Mouse (Mus musculus) liver, embryonic 14.5 days (tissue): Measurements from ENCODE around the gene Actn1. TPM values are rescaled to one million over a fixed set of nuclear protein-coding genes. Genes with fewer than 3 reads are reported as not detected.

Experiments used
- ATAC-seq: fragments of 200-750 bp; cut with Nextera tagmentation; 2 replicates; pipeline ENCODE4 v1.8.0; 2017; ENCODE audit warnings: moderate number of reproducible peaks, mild to moderate bottlenecking, moderate library complexity; ENCODE audit not compliant: insufficient read depth
- DNase-seq, 3 experiments: peaks; one replicate each; pipeline ENCODE4 v3.0.0-alpha.2; 2012 to 2013; ENCODE audit warnings: low read depth in 3 of 3, low spot score in 3 of 3
- H3K27ac ChIP-seq: fragments of 300-500 bp; sonication (generic); 2 replicates; pipeline ENCODE4 v1.5.1; 2014; ENCODE audit warnings: moderate library complexity, mild to moderate bottlenecking, control low read depth, inconsistent platforms
- H3K27me3 ChIP-seq: fragments of 300-500 bp; sonication (generic); 2 replicates; pipeline ENCODE4 v1.6.1; 2014; ENCODE audit warnings: mild to moderate bottlenecking, low read length, moderate library complexity; ENCODE audit not compliant: control insufficient read depth, insufficient read depth
- H3K36me3 ChIP-seq: fragments of 300-500 bp; sonication (generic); replicated peaks from 2 replicates; pipeline ENCODE4 v1.6.1; 2014; ENCODE audit warnings: low read depth; ENCODE audit not compliant: control insufficient read depth, insufficient read depth
- H3K4me1 ChIP-seq, 2 experiments: fragments of 200-500 bp in 1 of 2; fragments of 300-500 bp in 1 of 2; sonication (generic) in 1 of 2; replicated peaks; 2 replicates each; pipeline ENCODE4 v1.6.1; 2012 to 2014; ENCODE audit warnings: antibody characterized with exemption in 1 of 2, inconsistent platforms in 1 of 2, low read length in 1 of 2; ENCODE audit not compliant: control insufficient read depth in 2 of 2, insufficient read depth in 2 of 2
- H3K4me2 ChIP-seq: fragments of 300-500 bp; sonication (generic); 2 replicates; pipeline ENCODE4 v1.6.1; 2014; ENCODE audit warnings: low read depth, mild to moderate bottlenecking, control low read depth, moderate library complexity
- H3K4me3 ChIP-seq, 2 experiments: fragments of 200-500 bp in 1 of 2; fragments of 300-500 bp in 1 of 2; sonication (generic) in 1 of 2; 2 replicates each; pipeline ENCODE4 v1.5.1; 2012 to 2014; ENCODE audit warnings: low read depth in 2 of 2, low read length in 2 of 2, mild to moderate bottlenecking in 2 of 2, control low read depth in 1 of 2, inconsistent platforms in 1 of 2, moderate library complexity in 1 of 2; ENCODE audit not compliant: insufficient read depth in 1 of 2
- H3K9ac ChIP-seq: fragments of 300-500 bp; sonication (generic); replicated peaks from 2 replicates; pipeline ENCODE4 v1.6.1; 2014; ENCODE audit warnings: mild to moderate bottlenecking, control low read depth, moderate library complexity
- H3K9me3 ChIP-seq: fragments of 300-500 bp; sonication (generic); 2 replicates; pipeline ENCODE4 v1.6.1; 2016; ENCODE audit warnings: low read length, mixed read lengths; ENCODE audit not compliant: control insufficient read depth
- CTCF ChIP-seq: IDR thresholded peaks from 2 replicates; pipeline ENCODE4 v1.5.1; 2016; ENCODE audit warnings: antibody characterized with exemption, low read depth, control low read depth
- EP300 ChIP-seq: IDR thresholded peaks from 2 replicates; pipeline ENCODE4 v1.6.1; 2016; ENCODE audit warnings: antibody characterized with exemption, low read depth
- WGBS: fragments of 180-500 bp; shearing (Covaris S2); extraction: QIAGEN DNeasy Blood & Tissue Kit; methylation state at CpG from one replicate; pipeline ENCODE4 v1.1.7; 2014; ENCODE audit not compliant: insufficient replicate concordance; 5-methylcytosine and 5-hydroxymethylcytosine counted together
- polyA plus RNA-seq, 2 experiments: library from polyadenylated mRNA; depleted of rRNA in 1 of 2; stranded (reverse) in 1 of 2; unstranded in 1 of 2; fragments of >200 nt; fragmentation: Nextera tagmentation in 1 of 2; extraction: Ambion mirVana in 1 of 2; gene quantifications; 2 replicates each; pipeline versions ENCODE4 v1.2.1 to v1.2.3; 2012 to 2014

Actn1 gene
- polyA plus RNA-seq, 2 experiments = 5.6 to 14.0 TPM

- Histone ChIP-seq H3K36me3 (no peaks in the 10 kb centered on the region), H3K9ac (peak overlapping the region; percentile 35; the same call in 1 of the 2 replicates), H3K27ac (no peak overlapping the region), H3K4me1 (no peaks in the 10 kb centered on the region), H3K27me3 (peaks cover 40% of the 10 kb centered on the region), H3K9me3 (no peaks in the 10 kb centered on the region), H3K4me2 (peak overlapping the region; percentile 44), H3K4me3 (peak overlapping the region; percentile 54 to 65)
- peak; percentile 50 for ATAC-seq
- DNase-seq = no peak
- under 1% methylated on average over 64 of the region's 64 CpGs for WGBS
- TF ChIP-seq CTCF = peak; percentile 14; the same call in 1 of the 2 replicates
- no peak for TF ChIP-seq EP300
Observed at GRCm38 (mm10) chr12:80259216-80260055, 735 bp downstream of the Actn1 start.

DNA sequence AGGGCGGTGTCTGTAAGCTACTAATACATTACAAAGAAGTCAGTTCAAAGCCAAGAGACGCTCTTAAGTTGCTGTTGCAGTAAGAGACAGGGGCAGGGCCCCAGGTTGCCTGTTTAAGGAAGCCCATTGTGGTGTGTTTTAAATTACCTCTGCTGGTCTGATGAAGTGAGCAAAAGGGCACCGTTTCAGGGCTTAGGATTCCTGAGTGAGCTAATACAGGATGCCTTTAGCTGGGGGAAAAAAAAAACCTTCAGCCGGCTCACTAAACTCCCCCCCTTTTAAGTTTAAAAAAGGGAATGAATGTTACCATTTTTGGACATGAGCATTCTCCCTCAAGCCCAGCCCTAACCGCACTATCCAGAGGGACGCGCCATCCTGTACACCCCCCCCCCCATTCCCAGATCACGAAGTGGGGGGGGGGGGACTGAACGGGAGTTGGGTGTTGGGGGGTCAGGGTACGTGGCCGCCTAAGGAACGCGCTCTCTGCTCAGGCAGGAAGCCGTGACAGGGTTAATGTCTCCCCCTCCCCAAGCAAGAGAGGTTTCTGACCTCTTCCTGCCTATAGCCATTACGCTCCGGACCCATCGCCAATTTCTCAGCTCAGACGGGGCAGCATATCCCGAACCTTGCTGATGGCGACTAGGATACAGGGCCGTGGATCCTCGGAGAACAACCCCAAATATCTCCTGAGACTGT lies 1.5 kb downstream of the Actn1 start:
- Histone ChIP-seq H3K9me3 (no peaks in the 10 kb centered on the region), H3K9ac (peak overlapping the region; percentile 23; the same call in 1 of the 2 replicates), H3K4me1 (no peaks in the 10 kb centered on the region), H3K4me3 (peak overlapping the region; percentile 54 to 65), H3K27me3 (peaks cover 40% of the 10 kb centered on the region), H3K36me3 (no peaks in the 10 kb centered on the region), H3K4me2 (peak overlapping the region; percentile 44), H3K27ac (no peak overlapping the region)
- WGBS = 6% methylated on average over 22 of the region's 22 CpGs
- no peak for ATAC-seq
- TF ChIP-seq EP300 (no peak), CTCF (no peak)
- no peak for DNase-seq

- ATAC-seq (no peak), DNase-seq (no peak)
- H3K4me3 ChIP-seq = no peak overlapping the region
- TF ChIP-seq CTCF = no peak
- TF ChIP-seq EP300 = no peak
- 25% methylated on average over 2 of the region's 2 CpGs for WGBS
- H3K36me3 ChIP-seq = no peaks in the 10 kb centered on the region
- H3K9me3 ChIP-seq = no peaks in the 10 kb centered on the region
- peaks cover 0 to 3% of the 10 kb centered on the region in 2 experiments; a peak in 1 of 4 replicates for H3K4me1 ChIP-seq
- no peak overlapping the region for H3K9ac ChIP-seq
- no peaks in the 10 kb centered on the region for H3K27me3 ChIP-seq
- H3K27ac ChIP-seq = no peak overlapping the region
- H3K4me2 ChIP-seq = no peak overlapping the region
Observed at GRCm38 (mm10) chr12:80251978-80252377, 8.2 kb downstream of the Actn1 start.

- no peak overlapping the region for H3K4me3 ChIP-seq
- no peaks in the 10 kb centered on the region for H3K36me3 ChIP-seq
- H3K4me2 ChIP-seq = no peak overlapping the region
- ATAC-seq (no peak), DNase-seq (no peak)
- H3K27me3 ChIP-seq = no peaks in the 10 kb centered on the region
- WGBS = 59% methylated on average over 3 of the region's 3 CpGs
- no peak overlapping the region for H3K9ac ChIP-seq
- peaks cover 0 to 3% of the 10 kb centered on the region in 2 experiments; a peak in 1 of 4 replicates for H3K4me1 ChIP-seq
- no peak overlapping the region for H3K27ac ChIP-seq
- TF ChIP-seq EP300 = no peak
- H3K9me3 ChIP-seq = no peaks in the 10 kb centered on the region
Observed at GRCm38 (mm10) chr12:80251554-80251953, 8.6 kb downstream of the Actn1 start.

GRCm38 (mm10) chr12:80249539-80249938 lies 10.6 kb downstream of the Actn1 start:
- no peak overlapping the region for H3K9ac ChIP-seq
- 64% methylated on average over 6 of the region's 6 CpGs for WGBS
- TF ChIP-seq EP300 (no peak), CTCF (no peak)
- no peak overlapping the region for H3K27ac ChIP-seq
- no peak overlapping the region for H3K4me3 ChIP-seq
- H3K27me3 ChIP-seq = no peaks in the 10 kb centered on the region
- H3K4me2 ChIP-seq = no peak overlapping the region
- ATAC-seq (no peak), DNase-seq (no peak)
- H3K9me3 ChIP-seq = no peaks in the 10 kb centered on the region
- H3K36me3 ChIP-seq = no peaks in the 10 kb centered on the region
- H3K4me1 ChIP-seq = peaks cover 0 to 3% of the 10 kb centered on the region in 2 experiments; a peak in 1 of 4 replicates
